Mouse (Mus musculus): ENCODE data around the gene Mapk8ip2. TPM values are rescaled to one million over a fixed set of nuclear protein-coding genes. Genes with fewer than 3 reads are reported as not detected.

The Mapk8ip2 gene
- total RNA-seq, 2 experiments from 2014 or later, result not detected

GRCm38 (mm10) chr15:89478622-89479021 lies 24.9 kb downstream of the Mapk8ip2 start:
- no peak for ATAC-seq (replicated peaks; ENCODE audit: poor library complexity)

GRCm38 (mm10) chr15:89480584-89480983 lies 26.9 kb downstream of the Mapk8ip2 start:
- ATAC-seq (replicated peaks; ENCODE audit: poor library complexity), result no peak

GRCm38 (mm10) chr15:89488182-89488581 lies 34.5 kb downstream of the Mapk8ip2 start:
- ATAC-seq (replicated peaks; ENCODE audit: poor library complexity), result no peak

GRCm38 (mm10) chr15:89488611-89489117 lies 35.0 kb downstream of the Mapk8ip2 start:
- ATAC-seq (replicated peaks; ENCODE audit: poor library complexity), result no peak

GRCm38 (mm10) chr15:89494970-89495369 lies 41.3 kb downstream of the Mapk8ip2 start:
- ATAC-seq (replicated peaks; ENCODE audit: poor library complexity), result peak; percentile 23; the same call in 1 of the 2 replicates

- no peak for ATAC-seq (replicated peaks; ENCODE audit: poor library complexity)
Measured at GRCm38 (mm10) chr15:89496131-89496530, 42.4 kb downstream of the Mapk8ip2 start.

- no peak for ATAC-seq (replicated peaks; ENCODE audit: poor library complexity)
Measured at GRCm38 (mm10) chr15:89496841-89497240, 43.1 kb downstream of the Mapk8ip2 start.

- ATAC-seq (replicated peaks; ENCODE audit: poor library complexity), result peak; percentile 43
Measured at GRCm38 (mm10) chr15:89497391-89498048, 43.8 kb downstream of the Mapk8ip2 start.

GRCm38 (mm10) chr15:89498049-89498960 lies 44.6 kb downstream of the Mapk8ip2 start:
- ATAC-seq (replicated peaks; ENCODE audit: poor library complexity), result peak; percentile 48

GRCm38 (mm10) chr15:89498961-89499688 lies 45.4 kb downstream of the Mapk8ip2 start, which contains the start of gene Shank3:
Shank3 (plus strand) TSS chr15:89499623.
- ATAC-seq (replicated peaks; ENCODE audit: poor library complexity), result peak; percentile 12

GRCm38 (mm10) chr15:89499784-89500220 lies 46.1 kb downstream of the Mapk8ip2 start:
- ATAC-seq (replicated peaks; ENCODE audit: poor library complexity), result no peak

GRCm38 (mm10) chr15:89500221-89500791 lies 46.6 kb downstream of the Mapk8ip2 start:
- ATAC-seq (replicated peaks; ENCODE audit: poor library complexity), result peak; percentile 40

GRCm38 (mm10) chr15:89501321-89501720 lies 47.6 kb downstream of the Mapk8ip2 start:
- no peak for ATAC-seq (replicated peaks; ENCODE audit: poor library complexity)

- peak; percentile 35 for ATAC-seq (replicated peaks; ENCODE audit: poor library complexity)
Measured at GRCm38 (mm10) chr15:89504838-89505237, 51.1 kb downstream of the Mapk8ip2 start.

GRCm38 (mm10) chr15:89507751-89508150 lies 54.0 kb downstream of the Mapk8ip2 start:
- no peak for ATAC-seq (replicated peaks; ENCODE audit: poor library complexity)

GRCm38 (mm10) chr15:89512679-89513078 lies 59.0 kb downstream of the Mapk8ip2 start:
- peak; percentile 95 for ATAC-seq (replicated peaks; ENCODE audit: poor library complexity)

Data from megakaryocyte progenitor cell, adult 5-6 weeks (primary cell).